13 mouse cellular contexts compared by ENCODE assay signal in the genomic region with DNA sequence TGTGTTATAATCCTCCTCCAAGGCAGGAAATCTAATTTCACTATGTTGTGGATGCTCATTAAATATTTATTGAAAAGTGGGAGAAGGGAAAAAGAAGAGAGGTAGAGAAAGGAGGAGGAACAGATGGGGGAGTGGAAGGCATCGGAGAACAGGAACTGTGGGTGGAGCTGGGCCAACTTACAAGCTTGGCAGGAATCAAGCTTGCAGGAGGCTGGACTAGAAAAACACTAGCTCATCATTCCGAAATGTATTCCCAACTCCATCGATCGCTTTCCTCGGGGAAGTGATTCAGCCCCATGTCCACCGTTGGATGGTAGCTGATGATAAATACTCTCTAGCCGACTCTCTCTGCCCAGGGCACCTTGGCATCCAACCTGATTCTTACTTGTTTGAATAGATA. TPM values are rescaled to one million over a fixed set of nuclear protein-coding genes. Genes with fewer than 3 reads are reported as not detected.
DNase-seq lines count a peak whose midpoint lies in the region; ATAC-seq and TF ChIP-seq lines count a peak whose summit lies in the region.
"Had no signal": no experiment of that assay in that cellular context is flagged by ENCODE, and none has a peak within 500 bp of the region (broad histone marks: within the 10 kb centered on the region; RNA-seq: fewer than 3 reads in every experiment).

No protein-coding gene starts in this region.

- ATAC-seq in heart, embryonic 12.5 days (ENCODE audit: insufficient number of reproducible peaks, low FRiP score), result no peak
- ATAC-seq in kidney, embryonic 14.5 days (ENCODE audit: low FRiP score, low TSS enrichment), result no peak

- intact Hi-C loops in heart, postnatal 14 days (cut with DNase I), result no loop called here

- no peak overlapping the region for H3K4me3 ChIP-seq in heart, embryonic 12.5 days
- no peak overlapping the region for H3K4me3 ChIP-seq in layer of hippocampus, adult 2 months
- H3K4me3 ChIP-seq in kidney, embryonic 14.5 days (ENCODE audit: low read length), result no peak overlapping the region
- H3K4me3 ChIP-seq: embryonic facial prominence, embryonic 13.5 days; hindbrain, embryonic 13.5 days; kidney, embryonic 15.5 days; megakaryocyte, embryonic 14.5 days had no signal

- no peak overlapping the region for H3K4me2 ChIP-seq in heart, embryonic 12.5 days
- no peak overlapping the region for H3K4me2 ChIP-seq in kidney, embryonic 14.5 days (replicated peaks; ENCODE audit: low read depth, low read length)
- H3K4me2 ChIP-seq: embryonic facial prominence, embryonic 13.5 days; hindbrain, embryonic 13.5 days; kidney, embryonic 15.5 days had no signal

- no peaks in the 10 kb centered on the region for H3K9me3 ChIP-seq in heart, embryonic 12.5 days (replicated peaks)
- peaks cover 3% of the 10 kb centered on the region; the same call in 1 of the 2 replicates for H3K9me3 ChIP-seq in kidney, embryonic 14.5 days (ENCODE audit: control insufficient read depth, low read length)
- H3K9me3 ChIP-seq: embryonic facial prominence, embryonic 13.5 days; hindbrain, embryonic 13.5 days; kidney, embryonic 15.5 days had no signal

- H3K4me1 ChIP-seq in heart, embryonic 12.5 days (replicated peaks), result peaks cover 9% of the 10 kb centered on the region
- H3K4me1 ChIP-seq in kidney, embryonic 14.5 days (ENCODE audit: control insufficient read depth, insufficient read depth, low read length), result 0 out of 2 replicates have a peak, but pooled peaks cover 3% of the 10 kb centered on the region
- H3K4me1 ChIP-seq: megakaryocyte, embryonic 14.5 days had no signal

- H3K36me3 ChIP-seq in heart, embryonic 12.5 days, result no peaks in the 10 kb centered on the region
- no peaks in the 10 kb centered on the region for H3K36me3 ChIP-seq in kidney, embryonic 14.5 days (ENCODE audit: control insufficient read depth, insufficient read depth, low read length)
- H3K36me3 ChIP-seq: embryonic facial prominence, embryonic 13.5 days; hindbrain, embryonic 13.5 days; kidney, embryonic 15.5 days had no signal

- no peak overlapping the region for H3K9ac ChIP-seq in heart, embryonic 12.5 days
- no peak overlapping the region for H3K9ac ChIP-seq in kidney, embryonic 14.5 days (ENCODE audit: low read depth, low read length)
- H3K9ac ChIP-seq: embryonic facial prominence, embryonic 13.5 days; hindbrain, embryonic 13.5 days; kidney, embryonic 15.5 days had no signal

- TF ChIP-seq CTCF in layer of hippocampus, adult 2 months (conservative IDR thresholded peaks at IDR 0.05), result no peak

- H3K27ac ChIP-seq in heart, embryonic 12.5 days (ENCODE audit: poor library complexity, severe bottlenecking), result no peak overlapping the region
- H3K27ac ChIP-seq in layer of hippocampus, adult 2 months, result peak overlapping the region; percentile 46
- no peak overlapping the region for H3K27ac ChIP-seq in kidney, embryonic 14.5 days (ENCODE audit: low read depth, low read length)
- H3K27ac ChIP-seq: embryonic facial prominence, embryonic 13.5 days; hindbrain, embryonic 13.5 days; kidney, embryonic 15.5 days had no signal

- no peaks in the 10 kb centered on the region for H3K27me3 ChIP-seq in heart, embryonic 12.5 days (replicated peaks)
- no peaks in the 10 kb centered on the region for H3K27me3 ChIP-seq in kidney, embryonic 14.5 days (ENCODE audit: control insufficient read depth, insufficient read depth, low read length)
- H3K27me3 ChIP-seq: embryonic facial prominence, embryonic 13.5 days; hindbrain, embryonic 13.5 days; kidney, embryonic 15.5 days had no signal

- 73% methylated on average over 7 of the region's 7 CpGs for WGBS in heart, embryonic 12.5 days
- 81% methylated on average over 7 of the region's 7 CpGs for WGBS in kidney, embryonic 14.5 days

- peak; percentile 34 to 71 for DNase-seq in cerebellum, postnatal 25 days
- no peak for DNase-seq in cerebellum, adult 11-12 months
- peak; percentile 28 to 29 for DNase-seq in heart, postnatal 14 days
- DNase-seq in layer of hippocampus, adult 2 months (ENCODE audit: low spot score in 2 of 2), result peak; percentile 55 to 76
- peak; percentile 73 to 78 for DNase-seq in right cerebral cortex, postnatal 10 days (ENCODE audit: low spot score in 2 of 2)
- no peak for DNase-seq in Muller cell, postnatal 12 days (ENCODE audit: inconsistent ontology term)
- DNase-seq: adrenal gland, adult 8-10 months had no signal

RNA-seq across cellular contexts. Expression of gene Atrnl1, which starts 29.9 kb away (rescaled TPM):
- total RNA-seq in heart, postnatal 14 days (2021), result 10 to 100 TPM; 19.2 to 21.5 TPM
- polyA plus RNA-seq in heart, embryonic 12.5 days (2016; fragmentation: Nextera tagmentation; extraction: Ambion mirVana), result 5.1 and 6.5 TPM in 2 replicates
- total RNA-seq in layer of hippocampus, adult 2 months (2021), result 10 to 100 TPM; 67.2 to 69.7 TPM
- polyA plus RNA-seq in kidney, embryonic 14.5 days (2014; fragmentation: Nextera tagmentation; extraction: Ambion mirVana), result 8.0 and 10.5 TPM in 2 replicates

Comparison
In these comparisons a context has a peak if more than half of its experiments do, and no peak if none do; other contexts are left out.
1. DNase-seq: peak in cerebellum, postnatal 25 days (2 of 2), heart, postnatal 14 days (2 of 2), layer of hippocampus, adult 2 months (2 of 2) and right cerebral cortex, postnatal 10 days (2 of 2); none in cerebellum, adult 11-12 months (single experiment) and Muller cell, postnatal 12 days (single experiment).